Mouse (Mus musculus) megakaryocyte, embryonic 14.5 days (primary cell): ENCODE data around the gene Adgrv1.

Source experiments
- FLI1 ChIP-seq: IDR thresholded peaks from 2 replicates; pipeline ENCODE4 v1.6.1; 2012; ENCODE audit warnings: low read length, inconsistent platforms, mixed read lengths
- GATA1 ChIP-seq: IDR thresholded peaks from 3 replicates; pipeline ENCODE4 v1.6.1; 2012; ENCODE audit warnings: mixed read lengths, low read length, inconsistent platforms, borderline replicate concordance

- TF ChIP-seq GATA1 (no peak), FLI1 (no peak)
Measured at GRCm38 (mm10) chr13:81103794-81104193, 529.2 kb downstream of the Adgrv1 start.
